Mouse (Mus musculus) heart, embryonic 12.5 days (tissue): Measurements from ENCODE around the gene Arhgef12. TPM values are rescaled to one million over a fixed set of nuclear protein-coding genes. Genes with fewer than 3 reads are reported as not detected.

Experiments used
- ATAC-seq: fragments of 200-750 bp; cut with Nextera tagmentation; 2 replicates; pipeline ENCODE4 v1.8.0; 2017; ENCODE audit warnings: moderate TSS enrichment, moderate library complexity; ENCODE audit not compliant: insufficient number of reproducible peaks, low FRiP score
- H3K27ac ChIP-seq: fragments of 300-500 bp; sonication (generic); 2 replicates; pipeline ENCODE4 v1.5.1; 2016; ENCODE audit warnings: mild to moderate bottlenecking, moderate library complexity; ENCODE audit not compliant: poor library complexity, severe bottlenecking
- H3K27me3 ChIP-seq: fragments of 300-500 bp; sonication (generic); replicated peaks from 2 replicates; pipeline ENCODE4 v1.6.1; 2016; ENCODE audit warnings: mild to moderate bottlenecking, moderate library complexity
- H3K36me3 ChIP-seq: fragments of 300-500 bp; sonication (generic); 2 replicates; pipeline ENCODE4 v1.6.1; 2016; ENCODE audit warnings: mild to moderate bottlenecking, moderate library complexity
- H3K4me1 ChIP-seq: fragments of 300-500 bp; sonication (generic); replicated peaks from 2 replicates; pipeline ENCODE4 v1.6.1; 2016; ENCODE audit warnings: mild to moderate bottlenecking
- H3K4me2 ChIP-seq: fragments of 300-500 bp; sonication (generic); 2 replicates; pipeline ENCODE4 v1.6.1; 2016; ENCODE audit warnings: mild to moderate bottlenecking, moderate library complexity
- H3K4me3 ChIP-seq: fragments of 300-500 bp; sonication (generic); 2 replicates; pipeline ENCODE4 v1.5.1; 2016; ENCODE audit warnings: mild to moderate bottlenecking
- H3K9ac ChIP-seq: fragments of 300-500 bp; sonication (generic); 2 replicates; pipeline ENCODE4 v1.6.1; 2016; ENCODE audit warnings: mild to moderate bottlenecking, moderate library complexity
- H3K9me3 ChIP-seq: fragments of 300-500 bp; sonication (generic); replicated peaks from 2 replicates; pipeline ENCODE4 v1.6.1; 2016; ENCODE audit warnings: mild to moderate bottlenecking, moderate library complexity
- WGBS: fragments of 180-500 bp; shearing (Covaris S2); methylation state at CpG from one replicate; pipeline ENCODE4 v1.1.7; 2016; 5-methylcytosine and 5-hydroxymethylcytosine counted together
- polyA plus RNA-seq: library from polyadenylated mRNA; unstranded; fragments of >200 nt; fragmentation: Nextera tagmentation; extraction: Ambion mirVana; gene quantifications from 2 replicates; pipeline ENCODE4 v1.2.1, GENCODE M21; 2016

Arhgef12 gene
- polyA plus RNA-seq, 1 experiment from 2014 or later = 13.9 TPM

GRCm38 (mm10) chr9:43098922-43099321 is 8.1 kb downstream of the Arhgef12 start:
- H3K9ac ChIP-seq = no peak overlapping the region

GRCm38 (mm10) chr9:43097801-43098557 is 9.1 kb downstream of the Arhgef12 start:
- H3K27ac ChIP-seq = no peak overlapping the region
- no peak overlapping the region for H3K4me3 ChIP-seq
- no peaks in the 10 kb centered on the region for H3K36me3 ChIP-seq
- ATAC-seq = no peak
- no peaks in the 10 kb centered on the region for H3K9me3 ChIP-seq
- 82% methylated on average over 3 of the region's 3 CpGs for WGBS
- no peak overlapping the region for H3K9ac ChIP-seq
- no peak overlapping the region for H3K4me2 ChIP-seq
- peaks cover 44% of the 10 kb centered on the region for H3K4me1 ChIP-seq
- no peaks in the 10 kb centered on the region for H3K27me3 ChIP-seq

More at GRCm38 (mm10) chr9:43098922-43099321, 8.1 kb downstream of the Arhgef12 start:
- no peak overlapping the region for H3K27ac ChIP-seq
- 0 out of 2 replicates have a peak overlapping the region, but pooled peaks have one; percentile 3 for H3K4me2 ChIP-seq
- H3K4me1 ChIP-seq = peaks cover 46% of the 10 kb centered on the region
- no peak for ATAC-seq
- no peaks in the 10 kb centered on the region for H3K9me3 ChIP-seq
- no peak overlapping the region for H3K4me3 ChIP-seq
- no peaks in the 10 kb centered on the region for H3K36me3 ChIP-seq
- 39% methylated on average over 4 of the region's 4 CpGs for WGBS
- no peaks in the 10 kb centered on the region for H3K27me3 ChIP-seq

- Histone ChIP-seq H3K36me3 (no peaks in the 10 kb centered on the region), H3K4me3 (no peak overlapping the region), H3K9ac (no peak overlapping the region), H3K9me3 (no peaks in the 10 kb centered on the region), H3K4me1 (peaks cover 38% of the 10 kb centered on the region), H3K4me2 (no peak overlapping the region), H3K27ac (no peak overlapping the region), H3K27me3 (no peaks in the 10 kb centered on the region)
- no peak for ATAC-seq
These were observed 10.7 kb downstream of the Arhgef12 start for GRCm38 (mm10) chr9:43096337-43096736.

GRCm38 (mm10) chr9:43094828-43095227 is 12.2 kb downstream of the Arhgef12 start:
- 81% methylated on average over 4 of the region's 4 CpGs for WGBS
- Histone ChIP-seq H3K27ac (no peak overlapping the region), H3K4me3 (no peak overlapping the region), H3K36me3 (no peaks in the 10 kb centered on the region), H3K9ac (no peak overlapping the region), H3K4me1 (peaks cover 38% of the 10 kb centered on the region), H3K9me3 (no peaks in the 10 kb centered on the region), H3K4me2 (no peak overlapping the region), H3K27me3 (no peaks in the 10 kb centered on the region)
- no peak for ATAC-seq

- no peak overlapping the region for H3K4me2 ChIP-seq
- H3K27ac ChIP-seq = 0 out of 2 replicates have a peak overlapping the region, but pooled peaks have one; percentile 16
- no peak overlapping the region for H3K4me3 ChIP-seq
- 70% methylated on average over 3 of the region's 3 CpGs for WGBS
- ATAC-seq = no peak
- H3K27me3 ChIP-seq = no peaks in the 10 kb centered on the region
- H3K9ac ChIP-seq = no peak overlapping the region
- H3K36me3 ChIP-seq = no peaks in the 10 kb centered on the region
- H3K9me3 ChIP-seq = no peaks in the 10 kb centered on the region
- H3K4me1 ChIP-seq = peaks cover 35% of the 10 kb centered on the region
These were observed 13.2 kb downstream of the Arhgef12 start for GRCm38 (mm10) chr9:43093803-43094202.

GRCm38 (mm10) chr9:43085686-43086285 is 21.3 kb downstream of the Arhgef12 start:
- ATAC-seq = no peak
- no peaks in the 10 kb centered on the region for H3K27me3 ChIP-seq
- peak overlapping the region; percentile 23; the same call in 1 of the 2 replicates for H3K27ac ChIP-seq
- no peak overlapping the region for H3K4me3 ChIP-seq
- peaks cover 42% of the 10 kb centered on the region for H3K4me1 ChIP-seq
- no peak overlapping the region for H3K4me2 ChIP-seq
- no peaks in the 10 kb centered on the region for H3K9me3 ChIP-seq
- H3K9ac ChIP-seq = no peak overlapping the region
- WGBS = 78% methylated on average over 1 of the region's 1 CpGs
- H3K36me3 ChIP-seq = no peaks in the 10 kb centered on the region

- no peak overlapping the region for H3K27ac ChIP-seq
These were observed 22.3 kb downstream of the Arhgef12 start for GRCm38 (mm10) chr9:43084496-43085362.

GRCm38 (mm10) chr9:43083441-43084055 is 23.5 kb downstream of the Arhgef12 start:
- Histone ChIP-seq H3K4me1 (peaks cover 49% of the 10 kb centered on the region), H3K27me3 (no peaks in the 10 kb centered on the region), H3K9ac (no peak overlapping the region), H3K36me3 (no peaks in the 10 kb centered on the region), H3K4me3 (no peak overlapping the region), H3K9me3 (no peaks in the 10 kb centered on the region), H3K4me2 (no peak overlapping the region), H3K27ac (no peak overlapping the region)
- ATAC-seq = no peak
- 61% methylated on average over 7 of the region's 7 CpGs for WGBS

More at GRCm38 (mm10) chr9:43084496-43085362, 22.3 kb downstream of the Arhgef12 start:
- Histone ChIP-seq H3K36me3 (no peaks in the 10 kb centered on the region), H3K4me1 (peaks cover 49% of the 10 kb centered on the region), H3K4me3 (no peak overlapping the region), H3K4me2 (no peak overlapping the region), H3K9me3 (no peaks in the 10 kb centered on the region), H3K9ac (no peak overlapping the region), H3K27me3 (no peaks in the 10 kb centered on the region)
- WGBS = 72% methylated on average over 7 of the region's 7 CpGs
- no peak for ATAC-seq

- WGBS = 91% methylated on average over 3 of the region's 3 CpGs
- Histone ChIP-seq H3K9me3 (no peaks in the 10 kb centered on the region), H3K4me1 (peaks cover 32% of the 10 kb centered on the region), H3K27ac (no peak overlapping the region), H3K9ac (no peak overlapping the region), H3K4me2 (no peak overlapping the region), H3K27me3 (no peaks in the 10 kb centered on the region), H3K36me3 (no peaks in the 10 kb centered on the region), H3K4me3 (no peak overlapping the region)
- ATAC-seq = no peak
These were observed 28.3 kb downstream of the Arhgef12 start for GRCm38 (mm10) chr9:43078711-43079110.

- H3K27me3 ChIP-seq = no peaks in the 10 kb centered on the region
These were observed 30.9 kb downstream of the Arhgef12 start for GRCm38 (mm10) chr9:43076163-43076562.

More at GRCm38 (mm10) chr9:43076163-43076562, 30.9 kb downstream of the Arhgef12 start:
- Histone ChIP-seq H3K4me1 (peaks cover 32% of the 10 kb centered on the region), H3K9me3 (no peaks in the 10 kb centered on the region), H3K27ac (no peak overlapping the region), H3K9ac (no peak overlapping the region), H3K36me3 (no peaks in the 10 kb centered on the region), H3K4me3 (no peak overlapping the region), H3K4me2 (0 out of 2 replicates have a peak overlapping the region, but pooled peaks have one; percentile 3)
- 66% methylated on average over 7 of the region's 7 CpGs for WGBS
- ATAC-seq = no peak
